Mouse (Mus musculus): ENCODE data around the gene Hnrnpdl. TPM values are rescaled to one million over a fixed set of nuclear protein-coding genes. Genes with fewer than 3 reads are reported as not detected.

Hnrnpdl gene
- 100 to 1,000 TPM; 105 to 110 TPM for polyA plus RNA-seq (2017; shearing (Covaris generic))

GRCm38 (mm10) chr5:100039602-100040142, at the start of gene Hnrnpdl, which contains the start of gene Enoph1:
TSS of gene Hnrnpdl (minus strand) at chr5:100039664.
TSS of gene Enoph1 (plus strand) at chr5:100039985.
- ATAC-seq, result peak; percentile 60

GRCm38 (mm10) chr5:100085097-100085496, 45.6 kb upstream of the Hnrnpdl start:
- no peak for ATAC-seq

GRCm38 (mm10) chr5:100083953-100084562, 44.6 kb upstream of the Hnrnpdl start:
- ATAC-seq, result no peak

- no peak for ATAC-seq
These were observed 42.5 kb upstream of the Hnrnpdl start for GRCm38 (mm10) chr5:100082006-100082405.

DNA sequence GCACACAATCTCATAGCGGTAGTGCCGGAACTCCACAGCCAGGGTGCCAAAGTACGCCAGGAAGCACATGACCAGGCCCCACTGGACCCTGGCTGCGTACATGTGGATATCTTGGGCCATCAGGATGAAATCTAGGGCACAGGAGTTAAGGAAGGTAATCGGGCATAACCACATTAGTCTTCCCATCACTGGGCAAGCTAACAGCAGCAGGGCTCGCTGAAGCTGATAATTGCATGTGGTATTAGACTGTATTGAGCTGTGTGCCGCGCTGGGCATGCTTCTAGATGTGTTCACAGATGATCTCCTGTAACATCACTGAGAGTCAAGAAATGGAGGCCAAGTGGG, 40.4 kb upstream of the Hnrnpdl start:
- ATAC-seq, result no peak

DNA sequence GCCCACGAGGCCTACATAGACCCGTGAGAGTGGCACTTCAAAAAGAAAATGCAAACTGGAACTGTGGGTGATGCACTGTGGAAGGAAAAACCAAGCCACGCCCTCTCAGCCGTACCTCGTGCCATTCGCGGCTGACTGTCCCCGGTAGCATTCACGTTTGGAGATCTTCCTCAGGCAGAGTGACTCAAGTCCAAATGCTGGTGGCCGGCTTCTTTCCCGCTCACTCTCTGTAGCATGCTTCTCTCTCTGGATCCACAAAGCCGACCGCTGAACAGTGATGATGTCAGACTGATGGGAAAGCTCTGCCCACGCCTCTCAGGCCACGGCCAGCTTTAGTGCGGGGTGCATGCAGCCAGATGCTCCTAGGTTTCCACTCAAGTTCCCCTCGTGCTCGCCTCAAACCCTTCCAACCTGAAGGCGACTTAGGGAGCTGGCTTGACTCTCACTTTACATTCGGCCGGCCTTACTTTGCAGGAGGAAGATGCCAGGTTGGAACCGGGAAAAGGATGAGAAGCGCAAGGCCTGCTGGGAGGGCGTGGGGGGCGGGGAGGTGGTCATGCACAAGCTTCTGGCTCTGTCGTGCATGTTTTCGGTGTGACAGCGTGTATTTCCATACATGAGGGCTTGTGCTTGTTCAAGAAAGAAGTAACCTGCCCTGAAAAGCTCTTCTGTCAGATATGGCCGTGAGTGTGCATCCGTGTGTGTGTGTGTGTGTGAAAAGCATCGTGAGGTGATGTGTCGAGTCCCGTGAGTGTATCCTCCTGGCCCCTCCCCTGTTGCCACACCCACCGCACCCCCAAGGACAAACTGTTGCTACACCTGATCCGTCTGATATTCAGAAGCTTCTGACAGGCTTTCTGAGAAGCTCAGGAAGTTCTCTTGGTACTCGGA, 39.8 kb upstream of the Hnrnpdl start:
- peak; percentile 49 for ATAC-seq

DNA sequence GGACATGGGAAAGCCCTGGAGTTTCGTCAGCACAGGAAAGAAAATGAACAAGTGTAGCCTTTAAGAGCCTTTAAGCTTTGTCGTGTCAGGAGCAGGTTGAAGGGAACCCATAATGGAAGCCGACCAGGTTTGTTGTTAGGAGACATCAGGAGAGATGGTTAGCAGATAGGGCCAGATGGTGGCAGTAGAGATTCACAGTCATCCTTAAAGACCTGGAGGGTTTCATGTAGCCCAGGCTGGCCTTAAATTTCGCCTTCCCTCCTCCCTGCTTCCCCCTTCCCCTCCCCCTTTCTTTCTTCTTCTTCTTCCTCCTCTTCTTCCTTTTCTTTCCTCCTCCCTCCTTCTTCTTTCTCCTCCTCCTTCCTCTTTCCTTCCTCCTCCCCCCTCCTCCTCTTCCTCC, 35.1 kb upstream of the Hnrnpdl start:
- no peak for ATAC-seq

DNA sequence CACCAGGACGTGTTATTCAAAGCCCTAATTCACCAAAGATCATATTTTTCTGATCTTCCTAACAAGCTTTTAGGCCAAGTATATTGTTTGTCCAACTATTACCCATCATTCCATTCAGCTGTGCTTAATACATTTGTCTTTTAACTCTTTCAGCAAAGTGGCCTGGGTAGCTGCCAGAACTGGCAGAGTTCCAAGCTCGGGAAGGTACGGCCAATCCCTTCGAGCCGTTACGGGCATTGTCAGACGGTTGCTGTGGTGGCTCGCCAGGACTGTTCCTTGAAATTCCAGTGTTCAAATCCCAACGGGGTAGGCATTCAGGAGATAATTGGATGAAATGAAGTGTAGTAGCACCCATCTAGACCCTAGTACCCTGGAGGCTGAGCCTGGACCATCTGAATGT, 33.1 kb upstream of the Hnrnpdl start:
- no peak for ATAC-seq

GRCm38 (mm10) chr5:100071541-100071940, 32.1 kb upstream of the Hnrnpdl start:
- no peak for ATAC-seq

DNA sequence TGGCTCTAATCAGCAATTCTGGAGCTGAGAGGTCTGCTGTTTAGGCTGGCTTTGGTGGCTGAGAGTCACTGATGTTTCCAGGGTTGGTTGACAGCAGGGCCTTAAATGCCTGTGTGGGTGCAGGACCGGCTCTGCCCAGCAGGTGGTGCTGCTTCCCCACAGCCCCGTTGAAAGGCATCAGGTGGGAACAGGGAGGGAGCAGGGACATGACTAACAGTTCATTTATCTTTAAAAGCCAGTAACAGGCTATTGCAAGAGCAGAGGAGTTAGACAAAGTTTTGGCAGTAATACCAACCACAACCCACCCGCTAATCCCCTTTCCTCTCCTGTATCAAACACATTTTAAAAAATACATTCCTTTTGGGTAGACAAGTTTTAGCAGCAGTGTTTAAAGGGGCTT, 30.8 kb upstream of the Hnrnpdl start:
- ATAC-seq, result peak; percentile 72

DNA sequence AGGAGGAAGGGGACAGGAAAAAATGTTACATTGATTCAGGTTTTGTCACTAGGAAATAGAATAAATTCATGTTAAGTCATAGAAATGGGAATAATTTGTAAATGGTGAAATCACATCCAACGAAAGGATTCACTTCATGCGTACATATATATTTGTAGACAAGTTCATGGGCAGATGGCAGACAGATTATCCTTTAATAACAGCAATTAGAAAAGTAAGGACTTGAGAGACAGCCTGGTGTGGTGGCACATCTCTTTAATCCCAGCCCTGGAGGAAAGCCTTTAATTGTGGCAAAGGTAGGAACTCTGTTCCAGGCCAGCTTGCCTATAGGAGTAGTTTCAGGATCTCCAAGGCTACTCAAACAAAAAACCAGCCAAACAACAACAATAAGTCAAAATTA, 30.1 kb upstream of the Hnrnpdl start:
- ATAC-seq, result no peak

GRCm38 (mm10) chr5:100067579-100067978, 28.1 kb upstream of the Hnrnpdl start:
- no peak for ATAC-seq

DNA sequence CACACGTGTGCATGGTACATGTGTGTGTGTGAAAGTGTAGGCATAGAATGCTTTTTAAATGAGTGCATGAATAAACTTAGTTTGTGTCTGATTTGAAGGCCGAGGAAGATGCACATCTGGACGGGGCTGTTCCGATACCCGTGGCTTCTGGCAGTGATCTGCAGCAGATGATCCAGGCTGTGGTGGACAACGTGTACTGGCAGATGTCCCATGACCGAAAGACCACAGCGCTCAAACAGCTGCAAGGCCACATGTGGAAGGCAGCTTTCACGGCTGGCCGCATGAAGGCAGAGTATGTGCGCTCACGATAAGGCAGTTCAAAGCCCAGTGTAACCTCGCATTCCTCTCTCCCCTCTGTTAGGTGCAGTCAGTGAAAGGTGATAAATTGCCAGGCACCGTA, 21.4 kb upstream of the Hnrnpdl start:
- ATAC-seq, result no peak

DNA sequence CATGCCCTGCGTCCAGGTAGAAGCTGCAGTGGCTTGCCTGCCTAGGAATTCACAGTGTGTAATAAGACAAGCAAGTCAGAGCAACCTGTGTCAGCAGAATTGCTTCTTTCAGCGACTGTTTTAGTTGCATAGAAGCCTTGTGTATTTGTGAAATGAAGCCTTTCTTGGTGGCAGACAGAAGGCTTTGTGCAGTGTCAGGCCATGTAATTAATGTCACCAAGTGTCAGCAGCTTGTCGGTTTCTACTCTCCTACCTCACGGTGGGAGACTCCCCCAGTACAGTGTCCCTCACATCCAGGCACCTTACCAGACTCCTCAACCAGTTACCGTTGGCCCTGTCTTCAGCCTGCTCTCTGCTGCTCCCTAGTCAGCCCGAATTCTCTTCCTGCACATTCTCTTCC, 19.9 kb upstream of the Hnrnpdl start:
- ATAC-seq, result no peak

GRCm38 (mm10) chr5:100058729-100059128, 19.3 kb upstream of the Hnrnpdl start:
- no peak for ATAC-seq

DNA sequence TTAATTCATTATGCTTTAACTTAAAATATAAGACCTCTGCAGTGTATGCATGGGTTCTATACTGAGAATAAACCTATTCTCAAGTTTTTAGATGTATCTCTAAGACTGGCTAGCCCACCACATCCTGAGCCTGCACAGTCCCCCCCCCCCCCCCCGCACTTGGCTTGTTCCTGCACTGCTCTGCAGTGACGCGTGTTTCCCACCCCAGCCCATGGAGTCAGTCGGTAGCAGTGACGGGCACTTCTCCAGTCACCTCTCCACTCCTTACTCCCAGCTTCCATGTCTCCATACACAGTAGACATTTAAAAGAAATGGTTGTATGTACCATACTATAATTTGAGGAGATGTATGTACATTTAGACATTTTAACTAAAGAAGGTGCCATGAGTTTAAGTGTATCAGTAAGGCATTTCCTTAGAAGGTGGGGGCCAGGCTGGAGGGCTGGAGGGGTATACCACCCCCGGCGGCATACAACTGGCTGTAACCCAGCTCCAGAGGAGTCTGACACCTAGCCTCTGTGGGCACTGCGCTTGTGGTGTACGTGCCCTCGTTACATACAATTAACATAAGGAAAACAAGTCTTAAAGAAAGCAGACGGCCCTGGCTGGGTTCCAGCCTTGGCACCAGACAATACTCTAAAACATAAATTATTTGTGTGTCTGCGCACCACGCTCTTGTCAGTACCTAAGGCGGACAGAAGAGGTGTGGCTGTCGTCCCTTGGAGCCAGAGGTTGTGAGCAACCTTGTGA, 18.2 kb upstream of the Hnrnpdl start:
- no peak for ATAC-seq

GRCm38 (mm10) chr5:100055866-100056369, 16.5 kb upstream of the Hnrnpdl start:
- no peak for ATAC-seq

DNA sequence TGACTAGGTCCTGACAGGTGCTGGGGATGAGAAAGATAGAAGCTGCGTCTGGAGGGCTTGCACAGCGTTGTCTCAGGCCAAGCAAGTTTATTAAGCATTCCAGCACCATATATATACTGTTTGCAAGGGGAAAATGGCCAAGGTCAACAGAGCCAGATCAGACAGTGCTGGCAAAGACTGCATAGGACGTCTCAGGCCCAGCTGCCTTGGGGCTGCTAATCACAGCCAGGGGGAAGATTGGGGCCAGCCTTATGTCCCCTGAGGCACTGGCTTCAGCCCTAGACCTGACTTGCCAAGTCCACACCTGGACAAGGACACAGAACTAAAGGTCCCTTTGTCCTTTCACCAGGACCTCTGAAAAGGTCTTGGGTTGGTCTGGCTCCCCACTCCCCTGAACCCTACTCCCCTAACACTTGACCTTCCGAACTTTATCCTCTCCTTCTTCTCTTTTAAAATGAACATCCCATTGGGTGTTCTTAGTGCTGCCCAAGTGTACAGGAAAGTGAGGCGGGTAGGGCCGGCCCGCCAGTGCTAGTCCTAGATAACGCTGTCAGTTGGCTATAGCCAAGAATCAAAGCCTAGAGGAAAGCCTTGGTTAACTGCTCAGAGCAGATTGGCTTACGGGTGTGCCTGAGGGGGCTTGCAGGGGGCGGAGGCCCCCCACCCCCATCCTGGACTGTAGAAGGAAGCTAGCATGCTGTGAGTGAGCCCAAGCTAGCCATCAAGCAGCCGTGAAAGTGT, 15.5 kb upstream of the Hnrnpdl start:
- no peak for ATAC-seq

- no peak for ATAC-seq
These were observed 13.3 kb upstream of the Hnrnpdl start for GRCm38 (mm10) chr5:100052728-100053127.

GRCm38 (mm10) chr5:100049904-100050303, 10.4 kb upstream of the Hnrnpdl start:
- no peak for ATAC-seq

DNA sequence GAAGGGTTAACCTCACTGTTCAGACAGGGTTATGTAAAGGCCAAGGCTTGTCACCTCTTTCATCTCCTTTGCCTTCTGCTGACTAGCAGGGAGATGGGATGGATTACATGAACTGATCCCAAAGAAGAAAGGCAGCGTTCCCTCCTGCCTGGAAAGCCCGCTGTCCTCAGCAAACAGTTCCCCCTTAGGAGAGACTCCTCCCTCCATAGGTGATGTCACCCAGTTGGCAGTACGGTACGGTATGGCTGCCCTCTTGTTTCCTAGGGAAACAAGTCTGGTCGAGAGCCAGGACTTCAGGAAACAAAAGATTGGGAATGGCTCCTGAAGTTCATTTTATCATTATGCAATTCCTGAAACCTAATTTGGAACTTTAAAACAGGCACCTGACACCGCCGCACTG, 8.4 kb upstream of the Hnrnpdl start:
- ATAC-seq, result no peak

DNA sequence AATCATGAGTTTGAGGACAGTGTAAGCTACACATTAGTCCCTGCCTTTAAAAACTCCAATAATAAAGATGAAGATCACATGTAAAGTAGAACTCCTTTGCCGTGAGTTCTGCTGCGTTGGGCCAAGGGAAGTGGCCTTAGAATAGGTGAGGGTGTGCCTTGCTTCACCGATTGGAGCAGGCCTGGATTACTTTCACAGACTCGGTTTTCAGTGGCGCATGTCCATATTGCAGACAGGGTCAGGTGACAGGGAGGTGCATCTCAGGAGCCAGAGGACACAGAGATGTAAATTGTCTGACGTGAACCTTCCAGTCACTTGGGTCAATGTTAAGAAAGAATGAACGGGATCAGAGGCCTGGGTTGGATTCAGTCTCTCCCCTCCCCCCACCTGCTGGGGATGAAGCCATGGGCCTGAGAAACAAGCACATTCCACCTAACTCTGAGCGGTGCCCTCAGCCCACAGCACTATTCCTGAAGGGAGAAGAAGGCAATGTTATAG, 7.7 kb upstream of the Hnrnpdl start:
- ATAC-seq, result no peak

Data from activated CD4-positive, CD25-positive, alpha-beta regulatory T cell, adult 4 months (primary cell).